Mouse (Mus musculus) heart, postnatal 0 days (tissue): Measurements from ENCODE around the gene Ybey.

Source experiments
- CTCF ChIP-seq: IDR thresholded peaks from 2 replicates; pipeline ENCODE4 v1.5.1; 2016; ENCODE audit warnings: antibody characterized with exemption, control low read depth, low read depth
- EP300 ChIP-seq: IDR thresholded peaks from 2 replicates; pipeline ENCODE4 v1.6.1; 2016; ENCODE audit warnings: antibody characterized with exemption, low read depth

DNA sequence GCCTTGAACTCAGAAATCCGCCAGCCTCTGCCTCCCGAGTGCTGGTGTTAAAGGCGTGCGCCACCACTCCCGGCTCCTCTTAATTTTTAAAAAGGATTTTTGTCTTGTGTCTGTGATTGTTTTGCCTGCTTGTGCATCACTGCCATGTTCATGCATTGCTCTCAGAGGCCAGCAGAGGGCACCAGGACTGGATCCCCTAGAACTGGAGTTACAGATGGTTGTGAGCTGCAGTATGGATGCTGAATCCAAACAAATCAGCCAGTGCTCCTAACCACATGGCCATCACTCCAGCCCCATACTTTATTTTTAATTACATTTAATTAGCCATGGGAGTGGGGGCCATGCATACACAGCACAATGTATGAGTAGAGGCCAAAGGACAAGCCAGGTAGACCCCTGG, 13.6 kb downstream of the Ybey start:
- TF ChIP-seq CTCF (peak; percentile 83), EP300 (no peak)
